Mouse (Mus musculus): ENCODE measurements around the gene Itgam.
"Not testable (repeated sequence)": the region's sequence is repeated elsewhere in the genome, so short reads cannot be mapped to it uniquely, and the experiment has no call there.

Itgam gene

DNA sequence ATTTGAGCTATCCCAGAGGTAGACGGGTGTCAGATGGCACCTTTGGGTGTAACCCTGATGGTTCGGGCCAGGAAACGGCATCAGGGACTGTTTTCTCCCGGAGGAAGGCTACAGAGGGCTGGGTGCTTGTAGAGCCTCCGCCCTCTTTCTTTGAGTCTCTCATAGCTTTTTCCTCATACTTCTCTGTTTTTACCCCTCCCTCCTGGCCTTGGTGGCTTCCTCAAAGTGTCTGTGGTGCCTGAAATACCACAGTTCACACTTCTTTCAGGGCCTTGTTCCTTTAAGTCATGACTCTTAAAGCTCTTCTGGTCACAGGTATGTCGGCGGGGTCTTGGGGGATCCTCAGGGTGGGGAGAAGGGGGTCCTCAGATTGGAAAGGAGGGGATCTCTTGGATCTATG lies at the start of gene Itgam, which contains the start of gene Gm49368:
Gene Itgam (plus strand): TSS at position 185 of the 400 bp plus-strand sequence.
Gene Gm49368 (plus strand): TSS at position 228 of the 400 bp plus-strand sequence.
- no peak for DNase-seq (ENCODE audit: low spot score in 2 of 2)

DNA sequence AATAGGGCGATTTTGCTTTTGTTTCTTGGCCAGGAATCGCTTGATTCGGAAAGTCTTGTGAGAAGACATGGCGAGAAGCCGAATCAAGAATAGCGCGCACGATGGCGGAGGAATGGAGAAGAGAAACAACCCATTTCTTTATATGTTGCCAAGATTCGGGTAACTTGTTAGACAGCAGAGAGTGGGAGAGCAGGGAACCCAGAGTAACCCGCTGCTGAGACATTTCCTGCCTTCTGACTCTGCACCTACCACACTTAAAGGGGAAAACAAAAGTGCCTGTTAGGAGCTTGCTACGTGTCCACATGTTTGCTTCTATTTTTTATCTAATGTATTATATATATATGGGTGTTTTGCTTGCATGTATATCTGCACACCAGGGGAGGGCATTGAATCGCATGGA lies 49.3 kb upstream of the Itgam start:
- DNase-seq (ENCODE audit: low spot score in 2 of 2): no peak

- DNase-seq (ENCODE audit: low spot score in 2 of 2): not testable (repeated sequence)
These were observed 46.3 kb upstream of the Itgam start for GRCm38 (mm10) chr7:128016134-128016533.

DNA sequence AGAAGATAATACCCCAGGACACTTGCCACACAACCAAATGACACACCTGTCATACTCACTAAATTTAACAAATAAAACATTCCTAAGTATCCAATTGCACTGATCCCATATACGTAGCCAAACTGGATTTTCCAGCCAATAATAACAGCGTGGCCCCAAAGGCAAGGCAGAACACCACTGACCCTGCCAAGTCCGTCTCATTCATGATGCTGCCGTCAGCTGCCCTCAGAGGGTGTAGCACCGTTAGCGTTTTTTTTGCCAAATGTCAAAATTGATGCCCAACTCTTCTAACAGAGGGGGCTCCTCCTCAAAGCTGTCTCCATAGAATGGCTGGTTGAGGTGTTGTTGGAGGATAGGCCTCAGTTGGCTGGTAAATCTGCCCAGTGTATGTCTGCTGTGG lies 45.8 kb upstream of the Itgam start:
- no peak for DNase-seq (ENCODE audit: low spot score in 2 of 2)

DNA sequence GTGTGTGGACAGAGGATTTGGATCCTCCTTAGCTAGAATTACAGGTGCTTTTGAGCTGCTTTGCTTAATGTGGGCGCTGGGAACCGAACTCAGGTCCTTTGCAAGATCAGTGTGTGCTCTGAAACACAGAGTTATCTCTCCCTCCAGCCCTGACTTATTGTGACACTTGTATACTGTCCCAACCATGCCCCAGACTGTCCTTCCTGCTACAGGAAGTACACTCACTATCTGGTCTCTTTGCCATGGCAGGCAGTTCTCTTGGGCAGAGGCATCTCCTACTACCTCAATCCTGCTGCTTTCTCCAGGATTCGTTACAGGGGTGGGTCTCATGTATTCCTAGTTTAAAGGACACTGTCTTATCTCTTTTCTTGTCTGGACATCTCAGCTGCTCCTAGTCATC lies 44.2 kb upstream of the Itgam start:
- DNase-seq (ENCODE audit: low spot score in 2 of 2): no peak

DNA sequence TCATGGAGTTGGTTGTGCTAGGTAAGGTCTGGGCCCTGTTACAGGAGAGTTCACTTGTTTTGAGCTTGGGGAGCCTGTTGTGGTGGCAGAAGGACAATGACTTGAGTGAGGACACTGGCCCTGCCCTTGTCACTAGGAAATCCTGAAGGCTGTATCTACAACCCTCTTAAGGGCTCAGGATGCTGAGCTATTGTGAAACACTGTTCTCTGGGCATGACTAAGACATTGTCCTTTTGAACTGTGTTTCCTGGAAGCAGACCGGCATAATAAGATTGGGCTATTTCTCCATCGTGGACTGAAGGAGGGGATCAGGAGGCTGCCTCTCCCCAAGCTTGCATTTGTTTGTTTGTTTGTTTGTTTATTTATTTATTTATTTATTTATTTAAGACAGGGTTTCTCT lies 43.3 kb upstream of the Itgam start:
- DNase-seq (ENCODE audit: low spot score in 2 of 2): no peak

GRCm38 (mm10) chr7:128022974-128023373 lies 39.5 kb upstream of the Itgam start:
- DNase-seq (ENCODE audit: low spot score in 2 of 2): no peak

DNA sequence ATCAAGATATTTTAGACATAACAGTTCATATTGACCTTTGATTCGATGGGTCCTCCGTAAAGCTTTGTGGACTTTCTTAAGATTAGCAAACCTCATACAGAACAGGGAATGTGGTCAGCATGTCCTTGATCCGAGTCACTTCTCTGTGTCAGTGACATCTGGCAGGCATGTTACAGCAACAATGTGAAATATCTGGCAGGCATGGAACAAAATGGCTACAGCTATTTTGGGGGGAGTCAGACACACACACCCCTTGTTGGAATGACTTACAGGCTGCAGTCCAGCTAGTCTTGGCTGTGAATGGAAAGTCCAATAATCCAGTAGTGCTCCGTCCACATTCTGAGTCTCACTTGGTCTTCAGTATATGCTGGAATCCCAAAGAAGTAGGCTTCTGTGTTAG lies 38.9 kb upstream of the Itgam start:
- DNase-seq (ENCODE audit: low spot score in 2 of 2): no peak

- DNase-seq (ENCODE audit: low spot score in 2 of 2): no peak
These were observed 38.1 kb upstream of the Itgam start for GRCm38 (mm10) chr7:128024364-128024763.

DNA sequence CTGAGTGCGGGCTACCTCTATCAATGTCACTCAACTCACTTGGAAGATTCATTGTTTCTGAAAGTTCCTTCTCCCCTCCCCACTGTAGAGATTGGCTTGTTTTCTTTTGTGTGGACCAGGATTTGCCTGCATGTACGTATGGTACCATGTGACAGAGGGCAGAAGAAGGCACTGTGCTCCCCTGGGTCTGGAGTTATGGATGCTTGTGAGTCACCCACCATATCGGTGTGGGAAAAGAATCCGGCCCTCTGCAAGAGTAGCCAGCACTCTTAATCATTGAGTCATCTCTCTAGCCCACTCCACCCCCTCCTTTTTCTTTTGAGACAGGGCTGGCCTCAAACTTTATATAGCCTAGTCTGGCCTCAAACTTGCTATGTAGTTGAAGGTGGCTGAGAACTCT lies 37.5 kb upstream of the Itgam start:
- DNase-seq (ENCODE audit: low spot score in 2 of 2): no peak

DNA sequence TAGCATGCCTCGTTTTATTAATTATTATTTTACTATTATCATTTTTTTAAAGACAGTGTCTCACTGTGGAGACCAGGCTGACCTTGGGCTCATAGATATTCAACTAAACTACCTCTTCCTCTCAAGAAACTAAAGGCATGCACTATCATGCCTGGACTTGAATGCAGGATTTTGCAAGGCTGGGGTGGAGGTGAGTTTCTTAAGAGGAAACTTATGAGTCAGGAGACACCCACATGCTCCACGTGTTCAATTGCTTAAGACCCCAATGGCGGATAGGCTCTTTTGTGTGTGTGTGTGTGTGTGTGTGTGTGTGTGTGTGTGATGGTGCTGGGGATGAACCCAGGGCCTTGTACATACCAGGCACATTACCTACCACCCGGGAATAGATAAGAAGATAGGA lies 37.1 kb upstream of the Itgam start:
- no peak for DNase-seq (ENCODE audit: low spot score in 2 of 2)

DNA sequence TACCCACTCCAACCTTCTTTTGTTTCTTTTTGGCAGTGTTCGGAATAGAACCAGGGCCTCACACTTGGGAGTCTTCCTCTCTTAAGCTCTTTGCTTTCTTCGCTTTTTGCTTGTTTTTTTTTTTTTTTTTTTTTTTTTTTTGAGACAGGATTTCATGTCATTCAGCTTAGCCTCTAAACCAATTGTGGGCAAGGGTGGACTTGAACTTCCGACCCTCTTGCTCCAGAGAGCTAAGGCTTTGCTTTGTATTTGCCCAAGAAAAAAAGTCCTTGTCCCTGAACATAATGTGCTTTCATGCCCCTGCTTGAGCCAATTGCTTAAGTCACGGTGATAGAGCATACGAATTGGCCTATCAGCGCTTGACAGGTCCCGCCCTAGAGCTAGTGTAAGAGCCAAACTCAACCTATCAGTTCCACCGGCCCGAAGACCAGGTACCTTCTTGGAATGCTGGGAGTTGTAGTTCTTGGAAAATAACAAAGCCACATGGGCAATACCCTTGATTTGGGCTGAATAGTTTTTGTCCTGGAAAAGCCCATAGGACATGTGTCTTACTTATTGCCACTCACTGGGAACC lies 30.9 kb upstream of the Itgam start:
- DNase-seq (ENCODE audit: low spot score in 2 of 2): no peak

- no peak for DNase-seq (ENCODE audit: low spot score in 2 of 2)
These were observed 30.0 kb upstream of the Itgam start for GRCm38 (mm10) chr7:128032290-128032988.

GRCm38 (mm10) chr7:128032989-128033293 lies 29.5 kb upstream of the Itgam start:
- no peak for DNase-seq (ENCODE audit: low spot score in 2 of 2)

DNA sequence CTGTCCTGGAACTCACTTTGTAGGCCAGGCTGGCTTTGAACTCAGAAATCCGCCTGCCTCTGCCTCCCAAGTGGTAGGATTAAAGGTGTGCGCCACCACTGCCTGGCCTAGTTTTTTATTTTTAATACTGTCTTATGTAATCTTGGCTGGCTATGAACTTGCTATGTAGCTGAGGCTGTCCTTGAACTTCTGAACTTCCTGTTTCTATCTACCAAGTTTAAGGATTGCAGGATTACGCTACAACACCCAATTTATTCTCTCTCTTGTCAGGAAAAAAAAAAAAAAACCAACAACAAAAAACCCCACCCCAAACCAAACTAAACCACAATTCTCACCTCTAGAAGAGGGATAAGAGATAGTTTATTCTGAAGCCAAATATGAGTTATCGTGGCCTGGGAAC lies 28.8 kb upstream of the Itgam start:
- DNase-seq (ENCODE audit: low spot score in 2 of 2): no peak

GRCm38 (mm10) chr7:128042161-128042820 lies 20.1 kb upstream of the Itgam start:
- DNase-seq (ENCODE audit: low spot score in 2 of 2): not testable (repeated sequence)

GRCm38 (mm10) chr7:128044142-128044785 lies 18.2 kb upstream of the Itgam start:
- DNase-seq (ENCODE audit: low spot score in 2 of 2): no peak

DNA sequence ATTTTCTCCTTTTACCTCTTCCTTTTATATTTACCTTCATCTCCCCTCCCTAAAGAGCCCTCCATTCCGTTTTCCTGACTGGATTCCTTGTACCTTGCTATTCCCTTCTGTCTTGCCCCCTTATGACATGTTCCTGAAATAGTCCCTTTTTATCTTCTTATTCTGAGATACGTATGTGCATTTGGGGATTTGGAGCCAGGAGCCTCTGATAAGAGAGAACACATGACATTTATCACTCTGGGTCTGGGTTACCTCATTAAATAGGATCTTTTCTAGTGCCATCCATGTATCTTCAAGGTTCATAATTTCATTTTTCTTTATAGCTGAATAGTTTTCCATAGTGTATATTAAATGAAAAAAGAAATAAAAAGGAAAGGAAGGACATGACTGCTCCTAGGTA lies 16.8 kb upstream of the Itgam start:
- no peak for DNase-seq (ENCODE audit: low spot score in 2 of 2)

DNA sequence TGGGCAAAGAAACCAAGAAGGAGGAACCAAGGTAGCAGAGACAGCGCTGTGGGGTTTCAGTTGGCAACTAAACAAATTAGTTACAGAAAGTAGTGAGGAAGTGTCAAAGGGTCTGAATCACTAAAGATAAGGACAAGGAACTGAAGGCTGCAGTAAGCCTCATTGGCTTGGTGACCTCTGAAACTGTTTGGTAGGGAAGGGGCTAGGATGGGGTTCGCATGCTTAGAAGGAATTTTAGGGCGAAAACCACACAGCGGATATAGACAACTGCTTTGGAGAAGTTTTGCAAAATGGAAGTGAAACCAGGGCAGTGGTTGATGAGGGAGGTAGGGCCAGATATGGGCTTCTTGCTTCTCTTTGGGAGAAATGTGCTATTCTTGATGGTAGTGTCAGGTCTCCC lies 13.6 kb upstream of the Itgam start:
- DNase-seq (ENCODE audit: low spot score in 2 of 2): no peak

- DNase-seq (ENCODE audit: low spot score in 2 of 2): no peak
These were observed 13.2 kb upstream of the Itgam start for GRCm38 (mm10) chr7:128049254-128049653.

- DNase-seq (ENCODE audit: low spot score in 2 of 2): no peak
These were observed 11.7 kb upstream of the Itgam start for GRCm38 (mm10) chr7:128050739-128051138.

- DNase-seq (ENCODE audit: low spot score in 2 of 2): no peak
These were observed 9.4 kb upstream of the Itgam start for GRCm38 (mm10) chr7:128053061-128053460.

GRCm38 (mm10) chr7:128056917-128057444 lies 5.5 kb upstream of the Itgam start:
- DNase-seq (ENCODE audit: low spot score in 2 of 2): no peak
